Mouse (Mus musculus): ENCODE measurements around the gene H2-DMa.

The H2-DMa gene

DNA sequence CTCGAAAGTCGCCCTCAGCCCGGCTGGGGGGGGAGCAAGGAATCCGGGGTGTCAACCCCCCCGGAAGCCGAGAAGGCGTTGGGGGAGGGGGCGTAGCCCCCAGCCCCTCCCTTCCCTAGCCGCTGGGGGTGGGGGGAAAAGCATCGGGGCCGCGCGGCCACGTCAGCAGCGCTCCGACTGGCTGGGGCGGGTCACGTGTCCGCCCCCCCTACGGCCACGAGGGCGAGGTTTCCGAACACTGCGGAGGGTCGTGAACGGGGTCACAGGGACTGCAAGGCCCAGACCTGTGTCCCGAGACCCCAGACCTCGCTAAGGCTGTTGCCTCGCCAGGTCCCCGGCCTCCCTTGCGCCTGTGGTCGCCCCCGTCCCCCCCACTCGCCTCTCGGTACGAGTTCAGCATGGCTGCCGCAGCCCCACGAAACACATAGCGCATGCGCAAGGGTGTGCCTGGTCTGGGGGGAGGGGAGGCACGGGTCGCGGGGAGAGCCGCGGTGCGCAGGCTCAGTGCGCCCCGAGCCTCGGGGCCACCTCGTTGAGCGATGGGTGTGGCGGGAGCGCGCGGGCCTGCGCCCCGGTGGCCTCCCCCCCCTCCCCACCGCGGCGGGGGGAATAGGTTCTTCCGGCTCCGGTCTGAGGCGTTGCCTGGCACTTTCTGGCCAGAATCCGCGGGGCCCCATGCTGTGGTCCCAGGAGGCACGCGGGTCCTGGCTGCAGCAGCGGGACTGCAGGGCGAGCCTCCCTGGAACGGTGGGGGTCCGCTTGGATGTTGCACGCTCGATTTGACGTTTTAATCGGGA is 3.0 kb downstream of the H2-DMa start, which contains the start of gene Brd2:
Gene Brd2 (minus strand): TSS at position 447 of the 797 bp plus-strand sequence.
- CTCF ChIA-PET = interaction anchor here (0.7 kb wide), 1 partner anchor 28 kb away, joined by 3 read pairs; no protein-coding TSS in a partner anchor

DNA sequence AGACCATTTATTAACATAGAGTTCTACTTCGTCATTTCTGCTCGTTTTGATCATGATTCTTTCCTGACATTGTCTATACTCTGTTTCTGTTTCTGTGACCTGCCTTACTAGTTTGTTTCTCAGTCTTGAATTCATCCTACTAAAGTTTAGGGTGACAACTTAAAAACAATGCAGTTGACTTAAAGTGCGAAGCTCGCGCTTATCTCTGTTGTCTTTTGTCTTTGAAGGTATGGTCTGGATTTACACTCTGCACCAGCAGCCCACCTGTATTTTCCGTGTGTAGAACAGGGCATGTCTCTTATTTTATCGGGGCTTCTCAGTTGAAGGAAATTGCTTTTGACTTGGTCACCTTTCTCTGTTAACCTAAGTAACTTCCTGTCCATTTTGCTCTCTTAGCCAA is 3.8 kb downstream of the H2-DMa start:
- CTCF ChIA-PET = interaction anchor here (0.7 kb wide), 1 partner anchor 29 kb away, joined by 3 read pairs; no protein-coding TSS in a partner anchor

- CTCF ChIA-PET = interaction anchor here (0.7 kb wide), 1 partner anchor 29 kb away, joined by 3 read pairs; no protein-coding TSS in a partner anchor
These were observed 4.2 kb downstream of the H2-DMa start for GRCm38 (mm10) chr17:34123518-34123917.

GRCm38 (mm10) chr17:34124649-34125048 is 5.3 kb downstream of the H2-DMa start:
- CTCF ChIA-PET = interaction anchor here (0.5 to 1.0 kb wide), 3 partner anchors 20 to 961 kb away, joined by 3 read pairs; no protein-coding TSS in a partner anchor

- CTCF ChIA-PET = interaction anchor here (0.7 kb wide), 1 partner anchor 91 kb away, joined by 3 read pairs; no protein-coding TSS in a partner anchor
These were observed 7.6 kb downstream of the H2-DMa start for GRCm38 (mm10) chr17:34126826-34127420.

DNA sequence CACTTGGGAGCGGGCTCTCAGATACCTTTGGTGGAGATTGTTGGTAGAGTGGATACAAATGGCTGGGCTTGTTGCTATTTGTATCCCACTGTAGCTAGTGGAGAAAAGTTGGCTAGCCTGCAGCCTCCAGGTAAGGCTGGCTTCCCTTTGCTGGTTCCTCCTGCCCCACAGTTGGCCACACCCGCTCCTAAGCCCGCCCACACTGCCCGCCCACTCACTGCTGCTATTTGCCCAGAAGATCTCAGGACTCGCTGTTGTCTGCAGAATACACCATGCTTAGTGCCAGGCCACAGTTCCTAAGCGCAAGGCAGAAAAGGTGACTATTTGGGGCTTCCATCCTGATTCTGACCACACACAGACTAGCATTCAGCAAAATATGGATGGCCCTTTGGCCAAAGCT is 8.1 kb downstream of the H2-DMa start:
- CTCF ChIA-PET = no interaction called here

GRCm38 (mm10) chr17:34128264-34128937 is 9.1 kb downstream of the H2-DMa start:
- CTCF ChIA-PET = interaction anchor here (0.6 kb wide), 1 partner anchor 53 kb away, joined by 3 read pairs; no protein-coding TSS in a partner anchor

- CTCF ChIA-PET = interaction anchor here (0.5 to 1.0 kb wide), 3 partner anchors 41 to 83 kb away, joined by 3 to 5 read pairs (median 3); no protein-coding TSS in a partner anchor
These were observed 9.8 kb downstream of the H2-DMa start for GRCm38 (mm10) chr17:34128944-34129791.

DNA sequence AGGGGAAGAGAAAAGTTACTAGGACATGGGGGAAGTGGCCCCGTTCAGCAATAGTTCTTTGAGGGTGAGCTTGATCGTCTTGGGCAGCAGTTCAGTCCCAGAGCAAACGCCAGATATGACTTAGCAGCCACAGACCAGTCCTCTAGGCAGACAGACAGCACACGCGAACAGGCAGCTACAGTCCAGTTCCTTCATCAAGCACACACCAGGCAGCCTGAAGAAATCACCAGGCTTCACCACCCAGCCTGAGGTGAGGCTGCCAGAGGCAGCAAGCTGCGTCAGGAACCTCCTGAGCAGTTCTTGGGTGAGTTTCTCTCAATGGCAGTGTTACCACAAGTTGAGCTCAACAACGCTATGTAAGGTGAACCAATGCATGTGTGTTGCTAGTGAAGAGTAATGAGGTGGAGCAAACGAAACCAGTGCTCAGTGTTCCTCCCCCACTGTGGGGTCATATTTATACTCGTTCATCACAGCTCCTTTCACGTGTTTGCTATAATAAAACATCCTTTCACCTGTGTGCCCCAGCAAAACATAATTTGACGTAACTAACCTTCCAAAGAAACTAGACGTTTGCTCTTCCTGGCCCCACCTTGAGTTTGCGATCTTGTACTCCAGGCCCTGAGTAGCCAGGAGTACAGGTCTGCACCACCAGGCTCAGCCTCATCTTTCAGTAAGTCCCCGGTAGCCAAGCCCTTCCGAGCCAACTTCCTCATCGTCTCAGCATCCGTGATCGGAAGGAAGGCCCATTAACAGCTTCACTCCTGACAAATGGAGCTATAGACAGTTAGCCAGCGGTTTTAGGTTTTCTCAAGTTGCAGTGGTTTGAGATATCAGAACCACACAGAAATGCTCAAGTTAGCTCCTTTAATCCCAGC is 11.0 kb downstream of the H2-DMa start:
- CTCF ChIA-PET = interaction anchor here (0.5 to 1.1 kb wide), 4 partner anchors 20 to 81 kb away, joined by 3 to 5 read pairs (median 4); no protein-coding TSS in a partner anchor

DNA sequence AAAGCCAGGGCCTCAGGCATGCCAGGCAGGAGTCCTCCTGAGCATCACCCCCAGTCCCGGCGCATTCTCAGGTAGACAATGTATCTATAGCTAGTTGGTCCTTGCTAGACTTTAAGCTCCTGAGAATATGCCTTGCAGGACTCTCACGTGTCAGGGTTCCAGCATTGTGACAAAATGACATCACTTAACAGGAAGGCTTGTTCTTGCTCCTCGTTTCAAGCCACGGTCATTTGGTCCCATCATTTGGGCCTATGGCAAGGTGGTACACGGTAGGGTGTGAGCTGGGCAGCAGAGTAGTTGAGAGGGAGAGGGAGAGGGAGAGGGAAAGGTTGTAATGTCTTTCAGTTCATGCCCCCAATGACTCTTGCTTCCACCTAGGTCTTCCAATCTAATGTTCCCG is 12.6 kb downstream of the H2-DMa start:
- CTCF ChIA-PET = no interaction called here

DNA sequence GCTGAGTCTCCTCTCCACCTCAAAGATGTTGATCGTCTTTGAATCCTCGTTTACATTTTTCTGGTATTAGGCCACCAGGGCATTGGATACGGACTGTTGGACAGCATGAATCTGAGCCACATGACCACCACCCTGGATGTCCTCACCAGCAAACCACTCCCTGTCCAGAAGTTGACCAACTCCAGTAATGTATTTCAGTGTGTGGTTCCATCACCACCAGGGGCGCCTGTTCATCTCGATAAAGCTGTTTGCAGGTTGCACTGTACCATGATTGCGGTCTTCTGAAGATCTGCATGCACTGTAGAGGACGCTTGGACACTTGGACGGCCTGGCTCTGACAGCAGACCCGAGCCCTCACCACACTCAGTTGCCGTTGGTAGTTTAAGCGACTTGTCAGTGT is 13.9 kb downstream of the H2-DMa start:
- CTCF ChIA-PET = no interaction called here

- CTCF ChIA-PET = interaction anchor here (0.9 to 1.2 kb wide), 2 partner anchors 28 to 35 kb away, joined by 3 read pairs; no protein-coding TSS in a partner anchor
These were observed 15.1 kb downstream of the H2-DMa start for GRCm38 (mm10) chr17:34134451-34134850.

- CTCF ChIA-PET = interaction anchor here (0.9 to 1.2 kb wide), 2 partner anchors 27 to 30 kb away, joined by 3 read pairs; no protein-coding TSS in a partner anchor
These were observed 16.2 kb downstream of the H2-DMa start for GRCm38 (mm10) chr17:34135297-34136224.

GRCm38 (mm10) chr17:34137601-34138000 is 18.3 kb downstream of the H2-DMa start:
- CTCF ChIA-PET = no interaction called here

GRCm38 (mm10) chr17:34138655-34139054 is 19.3 kb downstream of the H2-DMa start:
- CTCF ChIA-PET = no interaction called here

- CTCF ChIA-PET = no interaction called here
These were observed 20.1 kb downstream of the H2-DMa start for GRCm38 (mm10) chr17:34139416-34139815.

DNA sequence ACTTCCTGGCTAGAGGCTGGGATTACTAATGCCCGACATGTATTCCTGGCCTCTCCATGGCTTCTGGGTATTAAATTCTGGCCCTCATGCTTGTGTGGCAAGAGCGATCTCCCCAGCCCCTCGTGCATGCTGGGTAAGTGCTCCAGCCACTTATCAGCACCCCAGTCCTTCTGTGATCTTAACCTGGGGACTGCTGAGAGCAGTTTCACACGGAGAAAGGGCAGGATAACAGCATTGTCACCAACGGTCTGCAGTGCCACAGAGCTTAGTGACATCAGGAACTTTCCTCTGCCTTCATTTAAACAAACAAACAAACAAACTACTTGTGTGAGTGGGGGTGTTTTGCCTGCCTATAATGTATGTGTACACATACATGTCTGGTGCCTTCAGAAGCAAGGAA is 20.9 kb downstream of the H2-DMa start:
- CTCF ChIA-PET = no interaction called here

GRCm38 (mm10) chr17:34141448-34141847 is 22.1 kb downstream of the H2-DMa start:
- CTCF ChIA-PET = interaction anchor here (0.5 to 1.1 kb wide), 3 partner anchors 10 to 66 kb away, joined by 3 to 6 read pairs (median 3); no protein-coding TSS in a partner anchor

All from spleen, embryonic (tissue).